Mouse (Mus musculus) ovary, adult 18-20 months (tissue): ENCODE data around the gene Tspan15.

Source experiments
- DNase-seq: peaks from one replicate; pipeline ENCODE4 v3.0.0; 2022; ENCODE audit warnings: low spot score, mixed read lengths

Tspan15 gene

GRCm38 (mm10) chr10:62230708-62231394, at the start of gene Tspan15:
Tspan15 (minus strand) TSS chr10:62231251.
- DNase-seq = peak; percentile 93

DNA sequence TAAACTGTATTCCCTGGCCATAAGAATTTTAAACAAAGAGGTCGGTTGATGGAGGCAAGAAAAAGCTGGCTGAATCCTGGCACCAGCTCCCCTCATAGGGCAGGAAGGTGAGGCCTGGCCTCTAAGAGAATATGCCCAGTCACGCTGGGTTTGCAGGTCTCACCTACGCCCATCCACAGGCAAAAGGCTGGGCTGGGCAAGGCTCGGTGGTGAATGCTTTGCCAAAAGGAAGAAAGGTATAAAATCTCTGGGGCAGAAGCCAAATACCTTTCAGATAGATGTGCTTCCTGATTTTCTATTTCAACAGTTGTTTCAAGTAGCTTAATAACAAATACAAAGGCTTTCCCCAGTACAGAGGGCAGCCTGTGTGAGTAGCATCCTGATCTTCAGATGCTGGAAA, 48.6 kb upstream of the Tspan15 start:
- no peak for DNase-seq

GRCm38 (mm10) chr10:62279066-62279465, 48.0 kb upstream of the Tspan15 start:
- DNase-seq = no peak

- no peak for DNase-seq
Observed at GRCm38 (mm10) chr10:62277499-62278293, 46.6 kb upstream of the Tspan15 start.

- DNase-seq = peak; percentile 43
Observed at GRCm38 (mm10) chr10:62275235-62275634, 44.2 kb upstream of the Tspan15 start.

DNA sequence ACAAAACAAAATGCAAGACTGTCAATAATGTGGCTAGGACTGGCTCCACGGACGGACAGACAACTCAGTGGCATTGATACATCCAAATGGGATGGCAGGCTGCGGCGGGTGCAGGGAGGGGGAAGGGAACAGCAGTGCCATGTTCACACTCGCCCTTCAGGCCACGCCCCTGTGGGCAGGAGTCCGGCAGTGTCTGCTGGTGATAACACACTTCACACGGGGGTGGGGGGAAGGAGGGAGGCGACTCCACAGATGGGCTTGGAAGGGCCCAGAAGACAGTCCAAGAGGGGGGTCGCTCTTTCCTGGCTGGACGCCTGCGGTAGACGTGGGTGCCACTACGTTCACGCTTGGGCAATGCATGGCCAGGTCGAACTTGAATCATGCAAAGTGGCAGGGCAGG, 38.2 kb upstream of the Tspan15 start:
- no peak for DNase-seq

DNA sequence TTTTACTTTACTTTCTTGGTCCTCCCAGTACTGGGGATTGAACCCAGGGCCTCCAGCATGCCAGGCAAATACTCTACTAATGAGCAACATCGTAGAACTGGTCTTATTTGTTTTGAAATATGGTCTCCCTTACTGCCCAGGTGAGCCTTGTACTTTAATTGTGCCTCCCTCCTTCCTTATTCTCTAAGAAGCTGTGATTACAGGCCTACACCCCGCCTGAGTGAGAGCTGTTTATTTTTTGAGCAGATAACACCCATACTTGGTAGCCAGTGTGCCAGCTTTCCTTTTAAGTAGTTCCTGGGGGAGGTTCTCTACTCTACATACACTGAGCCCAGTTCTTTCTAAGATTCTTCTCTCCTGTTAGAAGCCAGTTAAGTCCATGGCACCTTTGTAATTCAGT, 33.2 kb upstream of the Tspan15 start:
- DNase-seq = no peak

GRCm38 (mm10) chr10:62261115-62261886, 30.2 kb upstream of the Tspan15 start:
- DNase-seq = peak; percentile 53

GRCm38 (mm10) chr10:62258298-62258697, 27.2 kb upstream of the Tspan15 start:
- DNase-seq = no peak

DNA sequence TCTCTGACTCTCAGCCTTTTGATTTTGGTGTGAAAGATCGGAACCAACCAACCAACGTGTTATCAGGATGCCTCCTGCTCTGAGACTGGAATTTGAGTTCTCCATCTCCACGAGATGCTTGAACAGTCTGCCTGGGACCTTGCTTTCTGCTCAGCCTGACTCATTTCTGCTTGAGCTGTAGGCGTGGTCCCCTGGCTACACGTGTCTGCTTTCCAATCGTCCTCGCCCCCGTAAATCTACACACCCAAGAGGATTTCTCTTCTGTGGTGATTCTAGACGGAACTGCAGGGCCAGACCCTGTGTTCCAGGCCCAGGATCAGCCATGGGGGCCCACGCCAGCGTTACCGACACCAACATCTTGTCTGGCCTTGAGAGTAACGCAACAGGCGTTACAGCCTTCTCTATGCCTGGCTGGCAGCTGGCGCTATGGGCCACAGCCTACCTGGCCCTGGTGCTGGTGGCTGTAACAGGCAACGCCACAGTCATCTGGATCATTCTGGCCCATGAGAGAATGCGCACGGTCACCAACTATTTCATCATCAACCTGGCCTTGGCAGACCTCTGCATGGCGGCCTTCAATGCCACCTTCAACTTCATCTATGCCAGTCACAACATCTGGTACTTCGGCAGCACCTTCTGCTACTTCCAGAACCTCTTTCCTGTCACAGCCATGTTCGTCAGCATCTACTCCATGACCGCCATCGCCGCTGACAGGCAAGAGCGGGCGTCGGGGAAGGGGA, 21.6 kb upstream of the Tspan15 start:
- no peak for DNase-seq

DNA sequence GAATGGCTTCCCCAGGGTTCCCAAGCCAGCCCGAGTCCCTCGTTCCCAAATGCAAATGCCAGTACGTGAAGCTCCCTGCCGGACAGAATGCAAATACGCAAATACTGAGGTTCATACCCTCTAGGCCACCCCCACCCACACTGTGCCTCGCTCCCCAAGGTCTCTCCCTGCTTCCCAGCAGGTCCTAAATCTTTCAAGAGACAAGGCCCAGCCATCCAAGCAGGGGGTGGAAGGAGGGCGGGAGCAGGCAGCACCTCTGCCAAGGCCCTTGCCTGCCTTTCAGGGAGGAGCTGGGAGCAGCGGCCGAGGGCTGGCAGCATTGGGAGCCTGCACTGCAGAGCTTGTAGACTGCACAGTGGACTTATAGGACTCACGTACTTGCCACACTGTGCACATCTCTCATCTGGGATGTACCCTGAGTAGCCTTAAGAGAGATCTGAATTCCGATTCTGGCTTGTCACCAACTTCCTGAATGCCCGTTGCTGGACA, 21.0 kb upstream of the Tspan15 start, which contains the start of gene Tacr2:
Tacr2 (plus strand) TSS at position 439 of the 489 bp plus-strand sequence.
- peak; percentile 65 for DNase-seq

- no peak for DNase-seq
Observed at GRCm38 (mm10) chr10:62247815-62248214, 16.8 kb upstream of the Tspan15 start.

GRCm38 (mm10) chr10:62247156-62247555, 16.1 kb upstream of the Tspan15 start:
- DNase-seq = no peak

DNA sequence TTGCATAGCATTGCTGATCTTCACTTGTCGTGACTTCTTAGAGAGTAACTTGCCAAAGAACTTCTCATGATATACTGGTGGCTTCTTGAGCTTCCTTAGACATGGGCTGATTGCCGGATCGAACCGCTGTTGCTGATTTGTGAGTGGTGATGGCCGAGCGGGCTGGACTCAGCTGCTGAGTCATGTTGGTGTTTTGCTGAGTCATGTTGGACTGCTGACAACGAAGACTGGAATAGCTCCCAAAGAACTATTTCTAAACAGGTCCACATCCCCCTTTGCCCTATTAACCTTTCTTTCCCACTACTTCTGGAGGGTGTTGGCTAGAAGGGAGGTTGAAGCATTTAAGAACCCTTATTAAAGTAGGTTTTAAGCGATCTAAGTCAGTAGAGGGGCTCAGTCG, 13.0 kb upstream of the Tspan15 start:
- no peak for DNase-seq

DNA sequence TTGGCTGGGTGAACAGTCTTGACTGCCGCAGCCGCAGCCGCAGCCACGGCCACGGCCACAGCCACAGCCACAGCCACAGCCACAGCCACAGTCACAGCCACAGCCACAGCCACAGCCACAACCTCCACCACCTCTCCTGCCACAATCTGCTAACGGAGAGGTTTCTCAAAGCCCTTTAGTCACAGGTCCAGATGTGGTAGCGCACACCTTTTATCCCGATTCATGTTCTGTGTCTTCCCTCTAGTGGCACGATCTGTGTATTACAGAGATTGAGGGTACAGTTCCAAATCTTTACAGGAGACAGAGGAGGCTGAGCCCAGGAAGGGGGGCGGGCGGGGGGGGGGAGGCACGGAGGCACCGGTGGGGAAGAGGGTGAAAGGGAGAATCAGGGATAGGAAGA, 11.8 kb upstream of the Tspan15 start:
- no peak for DNase-seq

DNA sequence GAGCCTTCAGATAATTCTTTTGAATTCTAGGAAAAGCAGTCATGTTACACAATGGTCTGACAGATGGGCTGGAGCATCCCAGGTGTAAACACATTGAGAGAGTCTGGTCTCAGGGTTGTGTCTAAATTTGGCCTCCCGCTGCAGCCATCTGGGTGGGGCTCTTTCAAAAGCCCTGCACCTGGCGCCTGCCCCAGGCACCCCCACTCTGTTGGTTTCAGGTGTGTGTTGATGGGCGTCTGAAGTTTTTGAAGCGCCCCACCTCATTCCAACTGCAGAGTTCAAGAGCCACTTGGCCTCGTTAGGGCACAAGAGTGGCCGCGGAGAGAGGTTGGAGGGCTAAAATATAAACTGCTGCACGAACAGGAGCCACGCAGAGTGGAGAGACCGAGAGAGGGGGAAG, 11.3 kb upstream of the Tspan15 start:
- DNase-seq = no peak

- DNase-seq = no peak
Observed at GRCm38 (mm10) chr10:62239270-62239669, 8.2 kb upstream of the Tspan15 start.

DNA sequence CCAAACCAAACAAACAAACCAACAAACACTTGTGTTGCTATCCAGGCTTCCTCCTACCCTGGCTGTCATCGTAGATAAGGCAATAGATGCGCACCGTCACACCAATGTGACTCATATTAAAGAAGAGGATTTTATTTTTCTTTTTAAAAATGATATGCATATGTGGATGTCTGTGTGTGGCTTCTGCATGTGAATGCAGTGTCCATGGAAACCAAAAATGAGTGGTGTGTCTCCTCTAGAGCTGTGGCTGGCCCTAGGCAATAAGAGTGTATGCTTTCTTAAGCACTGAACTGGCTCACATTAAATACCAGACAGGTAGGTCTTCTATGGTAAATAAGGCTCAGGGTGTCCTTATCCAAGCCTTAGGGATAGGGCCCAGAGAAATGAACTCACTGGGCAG, 7.6 kb upstream of the Tspan15 start:
- no peak for DNase-seq

DNA sequence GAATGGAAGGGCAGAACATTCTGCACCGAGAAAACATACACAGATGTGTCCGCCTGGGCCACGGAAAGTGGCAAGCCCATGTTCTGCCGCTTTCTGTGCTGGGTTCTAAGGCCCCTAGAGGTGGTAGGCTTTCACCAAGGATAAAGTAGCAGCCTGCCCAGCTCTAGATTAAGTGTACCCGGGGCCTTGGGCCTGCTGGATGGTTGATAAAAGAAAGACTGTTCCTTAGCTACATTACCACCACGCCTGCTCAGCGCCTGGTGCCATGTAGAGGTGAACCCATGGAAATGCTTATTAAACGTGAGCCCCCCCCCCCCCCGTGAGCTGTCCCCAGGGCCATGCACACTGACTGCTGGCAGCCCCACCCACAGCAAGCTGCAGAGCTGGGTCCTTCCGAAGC, 6.2 kb upstream of the Tspan15 start:
- no peak for DNase-seq

DNA sequence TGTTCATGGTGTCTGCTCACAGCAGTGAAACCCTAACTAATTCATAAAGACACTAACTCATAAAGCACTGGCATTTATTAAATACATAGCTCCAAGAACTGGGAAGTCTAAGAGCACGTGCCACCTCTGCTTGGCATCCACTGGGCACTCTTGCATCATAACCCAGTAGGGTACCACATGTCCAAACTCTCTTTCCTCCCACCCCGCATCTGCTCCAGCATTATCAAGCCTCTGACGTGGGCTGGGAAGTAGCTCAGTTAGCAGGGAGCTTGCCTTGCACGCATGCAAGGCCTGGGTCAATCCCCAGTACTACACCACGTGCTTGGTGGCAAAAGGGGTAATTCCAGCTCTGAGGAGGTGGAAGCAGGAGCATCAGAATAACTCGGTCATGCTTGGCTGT, 5.1 kb upstream of the Tspan15 start:
- no peak for DNase-seq

DNA sequence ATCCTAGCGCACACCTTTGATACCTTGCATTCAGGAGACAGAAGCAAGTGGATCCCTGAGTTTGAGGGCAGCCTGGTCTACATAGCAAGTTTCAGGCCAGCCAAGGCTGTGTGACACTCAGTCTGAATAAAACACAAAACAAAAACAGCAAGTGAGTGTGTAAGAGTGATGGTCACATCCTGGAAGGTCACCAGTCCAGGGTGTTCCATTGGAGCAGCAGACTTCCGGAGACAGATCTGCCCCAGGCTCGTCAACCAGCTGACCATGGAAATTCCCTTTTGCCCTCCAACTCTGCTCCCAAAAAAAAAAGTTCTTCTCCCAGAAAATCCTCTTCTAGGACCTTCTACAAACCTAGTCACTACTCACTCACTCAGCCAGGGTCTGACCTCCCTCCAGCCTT, 760 bp upstream of the Tspan15 start:
- DNase-seq = no peak

GRCm38 (mm10) chr10:62231395-62231732, 313 bp upstream of the Tspan15 start:
- DNase-seq = no peak
